Mouse (Mus musculus): Measurements from ENCODE around the gene Slc47a2. TPM values are rescaled to one million over a fixed set of nuclear protein-coding genes. Genes with fewer than 3 reads are reported as not detected.
A peak's percentile ranks its signal among the peaks of the same experiment; 100 is the strongest.

Slc47a2 gene
- polyA plus RNA-seq, 1 experiment from 2014 or later, result 0.19 TPM

- H3K9me3 ChIP-seq (ENCODE audit: low read length), result no peaks in the 10 kb centered on the region
- no peak overlapping the region for H3K4me2 ChIP-seq (replicated peaks; ENCODE audit: low read depth, low read length)
- DNase-seq (ENCODE audit: low spot score) (no peak), ATAC-seq (no peak)
- no peak overlapping the region for H3K27ac ChIP-seq (ENCODE audit: low read length)
- H3K4me3 ChIP-seq (ENCODE audit: low read depth, low read length), result no peak overlapping the region
- no peak overlapping the region for H3K9ac ChIP-seq (replicated peaks; ENCODE audit: low read depth)
- H3K27me3 ChIP-seq (replicated peaks; ENCODE audit: insufficient read depth, low read length), result 0 out of 2 replicates have a peak, but pooled peaks cover 14% of the 10 kb centered on the region
- WGBS, result 68% methylated on average over 4 of the region's 4 CpGs
- H3K4me1 ChIP-seq (ENCODE audit: insufficient read depth, low read depth, low read length), result no peaks in the 10 kb centered on the region
- TF ChIP-seq CTCF (IDR thresholded peaks at IDR 0.05) (no peak), EP300 (IDR thresholded peaks at IDR 0.05) (no peak)
- H3K36me3 ChIP-seq (ENCODE audit: insufficient read depth, low read length), result no peaks in the 10 kb centered on the region
Observed at GRCm38 (mm10) chr11:61378651-61379050, 36.0 kb upstream of the Slc47a2 start.

- Histone ChIP-seq H3K9me3 (ENCODE audit: low read length) (no peaks in the 10 kb centered on the region), H3K4me1 (ENCODE audit: insufficient read depth, low read depth, low read length) (no peaks in the 10 kb centered on the region), H3K27me3 (replicated peaks; ENCODE audit: insufficient read depth, low read length) (0 out of 2 replicates have a peak, but pooled peaks cover 14% of the 10 kb centered on the region), H3K36me3 (ENCODE audit: insufficient read depth, low read length) (no peaks in the 10 kb centered on the region), H3K9ac (replicated peaks; ENCODE audit: low read depth) (no peak within 1 kb of the TSS), H3K27ac (ENCODE audit: low read length) (no peak within 1 kb of the TSS), H3K4me3 (ENCODE audit: low read depth, low read length) (peak within 1 kb of the TSS; percentile 20; the same call in 1 of the 2 replicates), H3K4me2 (replicated peaks; ENCODE audit: low read depth, low read length) (peak within 1 kb of the TSS; percentile 47)
- 10% methylated on average over 35 of the region's 39 CpGs for WGBS
- DNase-seq (ENCODE audit: low spot score), result peak; percentile 32
- TF ChIP-seq CTCF (IDR thresholded peaks at IDR 0.05) (no peak), EP300 (IDR thresholded peaks at IDR 0.05) (no peak)
- ATAC-seq, result peak; percentile 62
Observed at GRCm38 (mm10) chr11:61377881-61378613, 35.4 kb upstream of the Slc47a2 start, which contains the start of gene Slc47a1. Gene Slc47a1, minus strand, starts transcription at chr11:61378345.

- H3K4me1 ChIP-seq (ENCODE audit: insufficient read depth, low read depth, low read length), result no peaks in the 10 kb centered on the region
- H3K9ac ChIP-seq (replicated peaks; ENCODE audit: low read depth), result no peak overlapping the region
- no peak for TF ChIP-seq EP300 (IDR thresholded peaks at IDR 0.05)
- no peak for TF ChIP-seq CTCF (IDR thresholded peaks at IDR 0.05)
- H3K4me2 ChIP-seq (replicated peaks; ENCODE audit: low read depth, low read length), result no peak overlapping the region
- no peaks in the 10 kb centered on the region for H3K27me3 ChIP-seq (replicated peaks; ENCODE audit: insufficient read depth, low read length)
- no peak overlapping the region for H3K4me3 ChIP-seq (ENCODE audit: low read depth, low read length)
- ATAC-seq, result no peak
- H3K36me3 ChIP-seq (ENCODE audit: insufficient read depth, low read length), result no peaks in the 10 kb centered on the region
- no peak for DNase-seq (ENCODE audit: low spot score)
- 100% methylated on average over 2 of the region's 2 CpGs for WGBS
- H3K27ac ChIP-seq (ENCODE audit: low read length), result no peak overlapping the region
- no peaks in the 10 kb centered on the region for H3K9me3 ChIP-seq (ENCODE audit: low read length)
Observed at GRCm38 (mm10) chr11:61368668-61369067, 26.0 kb upstream of the Slc47a2 start.

GRCm38 (mm10) chr11:61366517-61367273 lies 24.0 kb upstream of the Slc47a2 start:
- Histone ChIP-seq H3K9me3 (ENCODE audit: low read length) (no peaks in the 10 kb centered on the region), H3K4me2 (replicated peaks; ENCODE audit: low read depth, low read length) (no peak overlapping the region)
- peak; percentile 86 for DNase-seq (ENCODE audit: low spot score)

DNA sequence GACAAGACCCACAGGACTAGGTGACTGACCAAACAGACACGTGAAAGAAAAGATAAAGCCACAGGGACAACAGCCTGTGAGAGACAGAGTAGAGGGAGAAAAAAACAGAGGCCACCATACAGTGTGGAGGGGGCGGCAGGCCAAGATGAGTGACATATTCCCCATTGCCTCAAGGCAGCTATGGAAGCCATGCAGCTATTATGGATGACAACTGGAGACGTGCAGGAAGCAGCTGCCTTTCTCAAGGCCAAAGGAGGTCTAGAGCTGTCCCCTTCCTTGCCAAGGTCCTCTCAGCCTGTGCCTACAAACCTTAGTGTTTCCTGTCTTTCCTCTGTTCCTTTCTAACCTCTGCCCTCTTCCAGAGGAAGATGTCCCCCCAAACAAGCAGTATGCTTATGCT lies 23.3 kb upstream of the Slc47a2 start:
- peak overlapping the region; percentile 79 for H3K27ac ChIP-seq (ENCODE audit: low read length)
- WGBS, result 38% methylated on average over 3 of the region's 3 CpGs
- no peak overlapping the region for H3K9ac ChIP-seq (replicated peaks; ENCODE audit: low read depth)
- no peak overlapping the region for H3K4me2 ChIP-seq (replicated peaks; ENCODE audit: low read depth, low read length)
- no peaks in the 10 kb centered on the region for H3K9me3 ChIP-seq (ENCODE audit: low read length)
- DNase-seq (ENCODE audit: low spot score) (peak; percentile 37), ATAC-seq (peak; percentile 43)
- no peaks in the 10 kb centered on the region for H3K27me3 ChIP-seq (replicated peaks; ENCODE audit: insufficient read depth, low read length)
- no peaks in the 10 kb centered on the region for H3K4me1 ChIP-seq (ENCODE audit: insufficient read depth, low read depth, low read length)
- no peak for TF ChIP-seq CTCF (IDR thresholded peaks at IDR 0.05)
- TF ChIP-seq EP300 (IDR thresholded peaks at IDR 0.05), result no peak
- no peak overlapping the region for H3K4me3 ChIP-seq (ENCODE audit: low read depth, low read length)
- H3K36me3 ChIP-seq (ENCODE audit: insufficient read depth, low read length), result no peaks in the 10 kb centered on the region

More at GRCm38 (mm10) chr11:61366517-61367273, 24.0 kb upstream of the Slc47a2 start:
- TF ChIP-seq EP300 (IDR thresholded peaks at IDR 0.05), result peak; percentile 22; the same call in 1 of the 2 replicates
- TF ChIP-seq CTCF (IDR thresholded peaks at IDR 0.05), result no peak
- Histone ChIP-seq H3K4me1 (ENCODE audit: insufficient read depth, low read depth, low read length) (no peaks in the 10 kb centered on the region), H3K9ac (replicated peaks; ENCODE audit: low read depth) (no peak overlapping the region), H3K36me3 (ENCODE audit: insufficient read depth, low read length) (no peaks in the 10 kb centered on the region), H3K27ac (ENCODE audit: low read length) (peak overlapping the region; percentile 79), H3K27me3 (replicated peaks; ENCODE audit: insufficient read depth, low read length) (no peaks in the 10 kb centered on the region), H3K4me3 (ENCODE audit: low read depth, low read length) (no peak overlapping the region)
- 45% methylated on average over 9 of the region's 9 CpGs for WGBS
- peak; percentile 93 for ATAC-seq

DNA sequence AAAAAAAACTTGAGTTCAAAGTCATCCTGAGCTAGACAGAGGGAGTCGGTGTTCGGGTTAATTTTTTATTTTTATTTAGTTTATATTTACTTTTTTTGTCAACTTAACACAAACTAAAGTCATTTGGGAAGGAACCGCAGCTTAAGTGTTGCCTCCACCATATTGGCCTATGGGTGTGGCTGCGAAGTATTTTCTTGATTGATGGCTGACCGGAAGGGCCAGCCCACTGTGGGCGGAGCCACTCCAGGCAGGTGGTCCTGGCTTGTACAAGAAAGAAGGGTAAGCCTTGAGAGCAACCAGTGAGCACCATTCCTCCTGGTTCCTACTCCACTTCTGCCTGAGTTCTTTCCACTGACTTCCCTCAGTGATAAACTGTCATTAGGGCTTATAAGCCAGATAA lies 21.4 kb upstream of the Slc47a2 start:
- ATAC-seq (no peak), DNase-seq (ENCODE audit: low spot score) (no peak)
- Histone ChIP-seq H3K4me1 (ENCODE audit: insufficient read depth, low read depth, low read length) (no peaks in the 10 kb centered on the region), H3K27me3 (replicated peaks; ENCODE audit: insufficient read depth, low read length) (no peaks in the 10 kb centered on the region), H3K4me2 (replicated peaks; ENCODE audit: low read depth, low read length) (no peak overlapping the region), H3K36me3 (ENCODE audit: insufficient read depth, low read length) (no peaks in the 10 kb centered on the region), H3K4me3 (ENCODE audit: low read depth, low read length) (no peak overlapping the region), H3K9me3 (ENCODE audit: low read length) (no peaks in the 10 kb centered on the region), H3K9ac (replicated peaks; ENCODE audit: low read depth) (no peak overlapping the region), H3K27ac (ENCODE audit: low read length) (no peak overlapping the region)
- TF ChIP-seq EP300 (IDR thresholded peaks at IDR 0.05) (no peak), CTCF (IDR thresholded peaks at IDR 0.05) (no peak)
- 85% methylated on average over 6 of the region's 6 CpGs for WGBS

Data from lung, postnatal 0 days (tissue).